18 mouse cellular contexts compared by ENCODE assay signal in genomic region chr8:12023669-12024390, GRCm38 (mm10).
DNase-seq lines count a peak whose midpoint lies in the region; ATAC-seq and TF ChIP-seq lines count a peak whose summit lies in the region.
"Had no signal": no experiment of that assay in that cellular context is flagged by ENCODE, and none has a peak within 500 bp of the region (broad histone marks: within the 10 kb centered on the region; RNA-seq: fewer than 3 reads in every experiment).

No protein-coding gene starts in this region.

- H3K27ac ChIP-seq in lung, embryonic 14.5 days (ENCODE audit: low read depth): no peak overlapping the region
- H3K27ac ChIP-seq in ES-E14 (ENCODE audit: insufficient read depth, low read depth, low read length, poor library complexity, severe bottlenecking): no peak overlapping the region
- H3K27ac ChIP-seq in midbrain, embryonic 13.5 days: no peak overlapping the region
- no peak overlapping the region for H3K27ac ChIP-seq in intestine, postnatal 0 days (ENCODE audit: low read depth, low read length)
- H3K27ac ChIP-seq: embryonic facial prominence, embryonic 12.5 days; forebrain, embryonic 15.5 days; heart, embryonic 13.5 days; hindbrain, embryonic 15.5 days had no signal

- WGBS in lung, embryonic 14.5 days: 58% methylated on average over 4 of the region's 4 CpGs
- WGBS in midbrain, embryonic 13.5 days: 85% methylated on average over 4 of the region's 4 CpGs
- 74% methylated on average over 4 of the region's 4 CpGs for WGBS in intestine, postnatal 0 days

- DNase-seq in lung, embryonic 14.5 days: peak; percentile 15
- no peak for DNase-seq in lung, postnatal 4 days
- no peak for DNase-seq in ES-E14 (ENCODE audit: low read depth, low spot score)
- DNase-seq in adrenal gland, adult 8-10 months: peak; percentile 46
- DNase-seq: cerebellum, adult 11 months; cerebellum, adult 9-10 months; cerebellum, postnatal 25 days; gastrocnemius, postnatal 36 days; heart, adult 11 months; heart, postnatal 36 days; kidney, adult 11 months had no signal

- no peaks in the 10 kb centered on the region for H3K27me3 ChIP-seq in lung, embryonic 14.5 days (ENCODE audit: insufficient read depth, low read length)
- H3K27me3 ChIP-seq in midbrain, embryonic 13.5 days: peaks cover 18% of the 10 kb centered on the region
- no peaks in the 10 kb centered on the region for H3K27me3 ChIP-seq in intestine, postnatal 0 days (replicated peaks; ENCODE audit: control insufficient read depth, insufficient read depth, low read length)
- H3K27me3 ChIP-seq: embryonic facial prominence, embryonic 12.5 days; forebrain, embryonic 15.5 days had no signal

- H3K4me1 ChIP-seq in lung, embryonic 14.5 days (ENCODE audit: insufficient read depth): no peaks in the 10 kb centered on the region
- no peaks in the 10 kb centered on the region for H3K4me1 ChIP-seq in ES-E14 (ENCODE audit: control insufficient read depth in 2 of 2, insufficient read depth in 2 of 2, low read length in 2 of 2, poor library complexity in 1 of 2)
- H3K4me1 ChIP-seq in midbrain, embryonic 13.5 days (replicated peaks): no peaks in the 10 kb centered on the region
- no peaks in the 10 kb centered on the region for H3K4me1 ChIP-seq in intestine, postnatal 0 days (replicated peaks; ENCODE audit: control insufficient read depth, insufficient read depth, low read length)
- H3K4me1 ChIP-seq: embryonic facial prominence, embryonic 12.5 days; forebrain, embryonic 15.5 days; heart, embryonic 13.5 days; hindbrain, embryonic 15.5 days had no signal

- no peak overlapping the region for H3K9ac ChIP-seq in lung, embryonic 14.5 days
- no peak overlapping the region for H3K9ac ChIP-seq in ES-E14 (ENCODE audit: insufficient read depth, low read depth, low read length, poor library complexity, severe bottlenecking)
- H3K9ac ChIP-seq in midbrain, embryonic 13.5 days (replicated peaks): no peak overlapping the region
- H3K9ac ChIP-seq in intestine, postnatal 0 days (ENCODE audit: low read depth, low read length): no peak overlapping the region
- H3K9ac ChIP-seq: embryonic facial prominence, embryonic 12.5 days; forebrain, embryonic 15.5 days; heart, embryonic 13.5 days; hindbrain, embryonic 15.5 days had no signal

- in situ Hi-C loops in ES-E14 (cut with MboI; ENCODE audit: low sequenced_read_pairs in 2 of 2, unreplicated experiment in 2 of 2): no loop called here

- TF ChIP-seq CTCF in lung, embryonic 14.5 days (IDR thresholded peaks at IDR 0.05; ENCODE audit: low read depth): no peak
- no peak for TF ChIP-seq CTCF in intestine, postnatal 0 days (IDR thresholded peaks at IDR 0.05; ENCODE audit: low read depth)

- no peak for ATAC-seq in lung, embryonic 14.5 days (ENCODE audit: insufficient read depth)
- ATAC-seq in midbrain, embryonic 13.5 days: no peak
- no peak for ATAC-seq in intestine, postnatal 0 days
- ATAC-seq: forebrain, embryonic 15.5 days had no signal

- no peak overlapping the region for H3K4me3 ChIP-seq in lung, embryonic 14.5 days (ENCODE audit: low read depth, low read length)
- H3K4me3 ChIP-seq in ES-E14 (ENCODE audit: insufficient read depth in 1 of 2, low read depth in 1 of 2, low read length in 2 of 2, poor library complexity in 1 of 2, severe bottlenecking in 1 of 2): no peak overlapping the region
- H3K4me3 ChIP-seq in midbrain, embryonic 13.5 days (replicated peaks): no peak overlapping the region
- no peak overlapping the region for H3K4me3 ChIP-seq in intestine, postnatal 0 days (ENCODE audit: low read depth, low read length)
- H3K4me3 ChIP-seq: embryonic facial prominence, embryonic 12.5 days; forebrain, embryonic 15.5 days; heart, embryonic 13.5 days; hindbrain, embryonic 15.5 days had no signal

- H3K9me3 ChIP-seq in lung, embryonic 14.5 days (ENCODE audit: low read depth, low read length): no peaks in the 10 kb centered on the region
- H3K9me3 ChIP-seq in ES-E14 (ENCODE audit: control insufficient read depth, insufficient read depth, low read depth, low read length): peaks cover 3% of the 10 kb centered on the region; the same call in 1 of the 2 replicates
- H3K9me3 ChIP-seq in midbrain, embryonic 13.5 days: no peaks in the 10 kb centered on the region
- H3K9me3 ChIP-seq in intestine, postnatal 0 days (ENCODE audit: control insufficient read depth): no peaks in the 10 kb centered on the region
- H3K9me3 ChIP-seq: embryonic facial prominence, embryonic 12.5 days; forebrain, embryonic 15.5 days; hindbrain, embryonic 15.5 days had no signal

- no peak overlapping the region for H3K4me2 ChIP-seq in lung, embryonic 14.5 days
- H3K4me2 ChIP-seq in midbrain, embryonic 13.5 days (replicated peaks): no peak overlapping the region
- no peak overlapping the region for H3K4me2 ChIP-seq in intestine, postnatal 0 days (replicated peaks; ENCODE audit: low read depth)
- H3K4me2 ChIP-seq: embryonic facial prominence, embryonic 12.5 days; forebrain, embryonic 15.5 days; heart, embryonic 13.5 days; hindbrain, embryonic 15.5 days had no signal

- H3K36me3 ChIP-seq in lung, embryonic 14.5 days (ENCODE audit: insufficient read depth): no peaks in the 10 kb centered on the region
- no peaks in the 10 kb centered on the region for H3K36me3 ChIP-seq in ES-E14 (ENCODE audit: control insufficient read depth, insufficient read depth, low read length, poor library complexity, severe bottlenecking)
- no peaks in the 10 kb centered on the region for H3K36me3 ChIP-seq in midbrain, embryonic 13.5 days
- no peaks in the 10 kb centered on the region for H3K36me3 ChIP-seq in intestine, postnatal 0 days (ENCODE audit: control insufficient read depth, insufficient read depth)
- H3K36me3 ChIP-seq: embryonic facial prominence, embryonic 12.5 days; forebrain, embryonic 15.5 days; G1E; heart, embryonic 13.5 days; hindbrain, embryonic 15.5 days had no signal

TF ChIP-seq in ES-E14, 5 proteins besides CTCF, POLR2A, EP300 and RAD21:
- peak; percentile 72 for TF ChIP-seq ZNF384 (IDR thresholded peaks at IDR 0.05; ENCODE audit: low read depth, low read length)
- no peak for TF ChIP-seq MAFK (IDR thresholded peaks at IDR 0.05; ENCODE audit: insufficient read depth, low read depth, low read length)

Comparison
In these comparisons a context has a peak if more than half of its experiments do, and no peak if none do; other contexts are left out.
1. DNase-seq: peak in lung, embryonic 14.5 days (single experiment) and adrenal gland, adult 8-10 months (single experiment); none in lung, postnatal 4 days (0 of 2) and ES-E14 (single experiment).